Mouse (Mus musculus): ENCODE data around the gene Grin2b.

DNA sequence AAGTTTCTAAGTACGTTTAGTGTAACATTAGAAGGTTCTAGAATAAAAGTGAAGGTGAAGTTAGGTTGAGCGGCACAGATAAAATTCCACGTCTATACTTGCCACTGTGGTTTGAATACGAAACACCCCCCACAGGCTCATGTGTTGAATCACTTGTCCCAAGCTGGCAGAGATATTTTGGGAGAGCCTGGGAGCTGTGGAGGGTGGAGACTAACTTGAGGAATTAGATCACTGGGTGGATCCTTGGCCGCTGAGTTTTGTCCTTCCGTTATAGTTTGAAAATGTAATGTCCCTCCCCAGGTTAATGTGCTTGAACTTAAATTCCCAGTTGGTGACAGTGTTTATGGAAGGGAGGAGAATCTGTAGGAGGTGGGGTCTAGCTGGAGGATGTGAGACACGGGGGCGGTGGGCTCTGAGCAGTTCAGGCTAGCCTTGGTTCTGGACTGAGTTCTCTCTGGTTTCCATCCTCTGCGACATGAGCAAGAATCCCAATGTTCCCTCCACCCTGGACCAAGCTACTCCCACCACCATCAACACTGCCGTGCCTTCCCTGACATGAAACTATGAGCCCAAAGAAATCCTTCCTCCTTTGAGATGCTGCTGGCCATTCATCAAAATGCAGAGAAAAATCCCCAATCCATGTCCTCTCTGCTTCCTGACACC is 375.8 kb downstream of the Grin2b start:
- no peak for TF ChIP-seq EP300 (IDR thresholded peaks at IDR 0.05; ENCODE audit: insufficient read depth, low read depth, low read length)
- no peak for TF ChIP-seq POLR2A (IDR thresholded peaks at IDR 0.05; ENCODE audit: insufficient read depth, low read length)
